Mouse (Mus musculus): ENCODE data around the gene Wdr31.

DNA sequence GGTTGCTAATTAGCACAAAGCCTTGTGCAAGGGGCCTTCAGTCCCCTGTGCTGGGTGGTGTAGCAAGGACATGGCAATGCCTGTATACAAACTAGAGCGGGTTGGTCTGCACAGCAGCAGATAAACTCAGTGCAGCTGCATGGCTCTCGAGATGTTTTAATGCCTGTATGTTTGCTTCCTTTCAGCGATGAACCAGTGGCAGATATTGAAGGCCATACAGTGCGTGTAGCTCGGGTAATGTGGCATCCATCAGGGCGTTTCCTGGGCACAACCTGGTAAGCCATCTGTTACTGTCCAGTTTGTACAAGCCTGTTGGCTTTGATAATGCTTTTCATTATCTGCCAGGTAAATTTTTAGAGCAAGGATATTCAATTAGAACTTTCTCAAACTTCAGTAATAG, 51.6 kb downstream of the Wdr31 start:
- TF ChIP-seq CTCF (IDR thresholded peaks at IDR 0.05; ENCODE audit: borderline replicate concordance, extremely low read depth, insufficient read depth, insufficient read length) (no peak), POLR2A (IDR thresholded peaks at IDR 0.05; ENCODE audit: borderline replicate concordance, extremely low read depth, insufficient read depth, insufficient read length, poor library complexity, severe bottlenecking) (no peak)

Measured in brain, embryonic 14.5 days (tissue).